Mouse (Mus musculus) small intestine, adult 2 months (tissue): Measurements from ENCODE around the gene Dok4. TPM values are rescaled to one million over a fixed set of nuclear protein-coding genes. Genes with fewer than 3 reads are reported as not detected.

Experiments used
- H3K27ac ChIP-seq: fragments of 200-500 bp; 2 replicates; pipeline ENCODE4 v1.5.1; 2012; ENCODE audit warnings: low read depth, low read length, control low read depth, inconsistent platforms; ENCODE audit not compliant: insufficient read depth
- H3K27me3 ChIP-seq: fragments of 200-500 bp; 2 replicates; pipeline ENCODE4 v1.6.1; 2012; ENCODE audit warnings: mild to moderate bottlenecking, moderate library complexity, low read length, inconsistent platforms; ENCODE audit not compliant: control insufficient read depth, insufficient read depth
- H3K36me3 ChIP-seq: fragments of 200-500 bp; 2 replicates; pipeline ENCODE4 v1.6.1; 2012; ENCODE audit warnings: mild to moderate bottlenecking, low read length, control low read depth, inconsistent platforms; ENCODE audit not compliant: control insufficient read depth, insufficient read depth
- H3K4me1 ChIP-seq: fragments of 200-500 bp; 2 replicates; pipeline ENCODE4 v1.6.1; 2012; ENCODE audit warnings: low read length, inconsistent platforms, mixed read lengths; ENCODE audit not compliant: control insufficient read depth, insufficient read depth, insufficient read length
- H3K4me3 ChIP-seq: fragments of 200-500 bp; 2 replicates; pipeline ENCODE4 v1.5.1; 2012; ENCODE audit warnings: low read depth, mild to moderate bottlenecking, control low read depth, inconsistent platforms, low read length, moderate library complexity
- CTCF ChIP-seq: fragments of 200-500 bp; IDR thresholded peaks from 2 replicates; pipeline ENCODE4 v1.5.1; 2012; ENCODE audit warnings: low read depth, mild to moderate bottlenecking, control low read depth, inconsistent platforms, low read length, moderate library complexity, mixed read lengths; ENCODE audit not compliant: insufficient replicate concordance, insufficient read length; ENCODE audit errors: extremely low read depth
- POLR2A ChIP-seq: fragments of 200-500 bp; IDR thresholded peaks from 2 replicates; pipeline ENCODE4 v1.6.1; 2012; ENCODE audit warnings: low read depth, mild to moderate bottlenecking, control low read depth, inconsistent platforms, low read length, moderate library complexity
- WGBS: fragments of 180-500 bp; shearing (Covaris S2); methylation state at CpG from one replicate; pipeline ENCODE4 v1.1.7; 2018; 5-methylcytosine and 5-hydroxymethylcytosine counted together
- polyA plus RNA-seq: library from polyadenylated mRNA; depleted of rRNA; stranded (reverse); fragments of >200 nt; gene quantifications from 2 replicates; pipeline ENCODE4 v1.2.3, GENCODE M21; 2012; rRNA removed

The Dok4 gene
- polyA plus RNA-seq, 1 experiment: 156 TPM

- H3K36me3 ChIP-seq: no peaks in the 10 kb centered on the region
- H3K4me3 ChIP-seq: no peak overlapping the region
- no peak overlapping the region for H3K27ac ChIP-seq
- 0% methylated on average over 1 of the region's 1 CpGs for WGBS
- H3K27me3 ChIP-seq: no peaks in the 10 kb centered on the region
- H3K4me1 ChIP-seq: no peaks in the 10 kb centered on the region
- peak; percentile 24; the same call in 1 of the 2 replicates for TF ChIP-seq CTCF
- TF ChIP-seq POLR2A: no peak
These were observed 61.6 kb downstream of the Dok4 start for GRCm38 (mm10) chr8:94814556-94814955.

Other genes starting within 250 kb of the Dok4 start
- gene Arl2bp, start 209.7 kb downstream of the Dok4 start, polyA plus RNA-seq: 26.3 and 50.7 TPM in 2 replicates
- gene Pllp, start 180.1 kb downstream of the Dok4 start, polyA plus RNA-seq: 50.9 and 84.3 TPM in 2 replicates
- gene Ccl22, start 130.7 kb downstream of the Dok4 start, polyA plus RNA-seq: 4.2 and 6.5 TPM in 2 replicates
- gene Cx3cl1, start 104.3 kb downstream of the Dok4 start, polyA plus RNA-seq: 55.9 and 160 TPM in 2 replicates
- 0.62 and 0.94 TPM in 2 replicates for gene Ccl17, start 65.9 kb downstream of the Dok4 start, polyA plus RNA-seq
- 154 and 238 TPM in 2 replicates for gene Coq9, start 38.0 kb downstream of the Dok4 start, polyA plus RNA-seq
- 16.7 and 32.0 TPM in 2 replicates for gene Ciapin1, start 38.0 kb downstream of the Dok4 start, polyA plus RNA-seq
- 32.3 and 57.1 TPM in 2 replicates for gene Polr2c, start 18.9 kb downstream of the Dok4 start, polyA plus RNA-seq
- 8.1 TPM in 2 replicates for gene Ccdc102a, start 41.8 kb upstream of the Dok4 start, polyA plus RNA-seq
- 10.2 and 15.4 TPM in 2 replicates for gene Adgrg5, start 47.4 kb upstream of the Dok4 start, polyA plus RNA-seq
- gene Adgrg1, start 98.4 kb upstream of the Dok4 start, polyA plus RNA-seq: 32.3 and 36.4 TPM in 2 replicates
- gene Adgrg3, start 141.4 kb upstream of the Dok4 start, polyA plus RNA-seq: 3.5 and 7.6 TPM in 2 replicates
- not detected in 2 replicates for gene Drc7, start 178.8 kb upstream of the Dok4 start, polyA plus RNA-seq
- gene Katnb1, start 204.9 kb upstream of the Dok4 start, polyA plus RNA-seq: 7.9 and 17.7 TPM in 2 replicates